Mouse (Mus musculus) bone marrow macrophage, adult 2 months (primary cell): ENCODE data around the gene Fabp3.

Experiments used
- CTCF ChIP-seq: IDR thresholded peaks from 2 replicates; pipeline ENCODE4 v1.5.1; 2012; ENCODE audit warnings: low read depth, mild to moderate bottlenecking, low read length, moderate library complexity
- POLR2A ChIP-seq: IDR thresholded peaks from 2 replicates; pipeline ENCODE4 v1.6.1; 2012; ENCODE audit warnings: mild to moderate bottlenecking, low read depth, low read length, borderline replicate concordance

DNA sequence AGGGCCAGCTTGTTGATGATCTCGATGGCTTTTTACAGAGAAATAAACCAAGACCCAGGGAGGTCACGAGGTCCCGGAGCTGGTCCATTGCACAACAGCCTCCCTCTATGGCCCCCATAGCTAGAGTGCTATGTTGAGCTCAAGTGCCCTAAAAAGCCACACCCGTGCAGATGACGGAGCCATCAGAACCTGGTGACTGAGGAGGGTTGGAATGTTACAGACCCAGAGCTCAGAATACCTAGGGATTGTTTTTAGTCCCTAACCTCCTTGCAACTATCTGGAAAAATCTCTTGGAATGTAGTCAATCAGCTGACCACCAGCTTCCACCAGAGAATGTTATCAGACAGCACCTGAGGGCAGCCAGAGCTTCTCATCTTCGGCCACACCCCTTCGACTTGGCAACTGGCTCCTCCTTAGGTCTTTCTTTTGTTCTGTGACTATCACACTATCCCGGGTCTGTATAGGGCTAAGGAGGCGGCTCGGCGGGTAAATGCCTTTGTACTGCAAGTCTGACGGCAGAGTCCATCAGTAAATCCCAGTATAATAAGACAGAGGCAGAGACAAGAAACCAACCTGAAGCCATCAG lies 6.0 kb upstream of the Fabp3 start:
- TF ChIP-seq CTCF (no peak), POLR2A (no peak)
